ENCODE assay signal across 13 mouse cellular contexts in genomic region chr5:129545787-129546186, GRCm38 (mm10). TPM values are rescaled to one million over a fixed set of nuclear protein-coding genes. Genes with fewer than 3 reads are reported as not detected.
DNase-seq lines count a peak whose midpoint lies in the region; ATAC-seq and TF ChIP-seq lines count a peak whose summit lies in the region.
"Had no signal": no experiment of that assay in that cellular context is flagged by ENCODE, and none has a peak within 500 bp of the region (broad histone marks: within the 10 kb centered on the region; RNA-seq: fewer than 3 reads in every experiment).

No protein-coding gene starts in this region.

- H3K4me2 ChIP-seq in forebrain, embryonic 15.5 days (replicated peaks), result no peak overlapping the region
- H3K4me2 ChIP-seq in kidney, embryonic 16.5 days (replicated peaks; ENCODE audit: low read depth, low read length), result no peak overlapping the region
- no peak overlapping the region for H3K4me2 ChIP-seq in lung, postnatal 0 days (replicated peaks; ENCODE audit: low read depth, low read length)
- no peak overlapping the region for H3K4me2 ChIP-seq in stomach, embryonic 16.5 days (ENCODE audit: low read depth, low read length)
- H3K4me2 ChIP-seq: liver, embryonic 12.5 days; neural tube, embryonic 12.5 days had no signal

- no peak overlapping the region for H3K9ac ChIP-seq in forebrain, embryonic 15.5 days (replicated peaks)
- no peak overlapping the region for H3K9ac ChIP-seq in kidney, embryonic 16.5 days (replicated peaks; ENCODE audit: low read length)
- no peak overlapping the region for H3K9ac ChIP-seq in lung, postnatal 0 days (replicated peaks; ENCODE audit: low read depth)
- no peak overlapping the region for H3K9ac ChIP-seq in stomach, embryonic 16.5 days (ENCODE audit: low read length)
- H3K9ac ChIP-seq: liver, embryonic 12.5 days; neural tube, embryonic 12.5 days had no signal

- WGBS in forebrain, embryonic 15.5 days, result 68% methylated on average over 9 of the region's 9 CpGs
- WGBS in forebrain, embryonic 10.5 days, result 95% methylated on average over 9 of the region's 9 CpGs
- WGBS in kidney, embryonic 16.5 days, result 69% methylated on average over 9 of the region's 9 CpGs
- WGBS in lung, postnatal 0 days, result 59% methylated on average over 9 of the region's 9 CpGs
- WGBS in stomach, embryonic 16.5 days, result 76% methylated on average over 9 of the region's 9 CpGs

- DNase-seq in forebrain, embryonic 10.5 days (ENCODE audit: extremely low spot score, low spot score), result no peak
- peak; percentile 35 to 36 for DNase-seq in kidney, postnatal 36 days
- peak; percentile 23 for DNase-seq in lung, postnatal 0 days (ENCODE audit: low spot score)
- no peak for DNase-seq in lung, adult 18-20 months
- no peak for DNase-seq in adrenal gland, postnatal 25 days
- DNase-seq: cerebellum, adult 8-10 months; embryo, embryonic 11 days had no signal

- H3K4me3 ChIP-seq in forebrain, embryonic 15.5 days, result no peak overlapping the region
- no peak overlapping the region for H3K4me3 ChIP-seq in forebrain, embryonic 10.5 days
- no peak overlapping the region for H3K4me3 ChIP-seq in kidney, embryonic 16.5 days (ENCODE audit: low read length)
- H3K4me3 ChIP-seq in lung, postnatal 0 days (ENCODE audit: low read depth, low read length), result no peak overlapping the region
- H3K4me3 ChIP-seq in stomach, embryonic 16.5 days (replicated peaks; ENCODE audit: low read length), result no peak overlapping the region
- H3K4me3 ChIP-seq: liver, embryonic 12.5 days; neural tube, embryonic 12.5 days had no signal

- H3K27me3 ChIP-seq in forebrain, embryonic 15.5 days, result no peaks in the 10 kb centered on the region
- H3K27me3 ChIP-seq in forebrain, embryonic 10.5 days (ENCODE audit: poor library complexity, severe bottlenecking), result no peaks in the 10 kb centered on the region
- H3K27me3 ChIP-seq in kidney, embryonic 16.5 days (ENCODE audit: insufficient read depth, low read length), result no peaks in the 10 kb centered on the region
- no peaks in the 10 kb centered on the region for H3K27me3 ChIP-seq in lung, postnatal 0 days (replicated peaks; ENCODE audit: insufficient read depth, low read length)
- H3K27me3 ChIP-seq in stomach, embryonic 16.5 days (ENCODE audit: control insufficient read depth, insufficient read depth, low read length), result no peaks in the 10 kb centered on the region
- H3K27me3 ChIP-seq: liver, embryonic 12.5 days; neural tube, embryonic 12.5 days had no signal

- H3K36me3 ChIP-seq in forebrain, embryonic 15.5 days, result peaks cover 83% of the 10 kb centered on the region
- H3K36me3 ChIP-seq in forebrain, embryonic 10.5 days (replicated peaks), result peaks cover 98% of the 10 kb centered on the region
- peaks cover 77% of the 10 kb centered on the region for H3K36me3 ChIP-seq in kidney, embryonic 16.5 days (ENCODE audit: insufficient read depth, low read length)
- H3K36me3 ChIP-seq in lung, postnatal 0 days (ENCODE audit: insufficient read depth, low read length), result peaks cover 50% of the 10 kb centered on the region; the same call in 1 of the 2 replicates
- H3K36me3 ChIP-seq in stomach, embryonic 16.5 days (ENCODE audit: control insufficient read depth, insufficient read depth, low read length), result peaks cover 46% of the 10 kb centered on the region

- TF ChIP-seq EP300 in lung, postnatal 0 days (IDR thresholded peaks at IDR 0.05), result no peak

- H3K27ac ChIP-seq in forebrain, embryonic 15.5 days (replicated peaks), result peak overlapping the region; percentile 81
- no peak overlapping the region for H3K27ac ChIP-seq in forebrain, embryonic 10.5 days
- H3K27ac ChIP-seq in kidney, embryonic 16.5 days (ENCODE audit: low read length), result no peak overlapping the region
- no peak overlapping the region for H3K27ac ChIP-seq in lung, postnatal 0 days (ENCODE audit: low read length)
- H3K27ac ChIP-seq in stomach, embryonic 16.5 days (ENCODE audit: low read length), result no peak overlapping the region
- H3K27ac ChIP-seq: liver, embryonic 12.5 days; neural tube, embryonic 12.5 days had no signal

- ATAC-seq in forebrain, embryonic 15.5 days (replicated peaks), result 0 out of 2 replicates have a peak, but pooled peaks have one; percentile 32
- no peak for ATAC-seq in kidney, embryonic 16.5 days (ENCODE audit: low FRiP score, low TSS enrichment)
- ATAC-seq in lung, postnatal 0 days, result no peak
- peak; percentile 13; the same call in 1 of the 2 replicates for ATAC-seq in stomach, embryonic 16.5 days (ENCODE audit: insufficient read depth, low FRiP score)
- ATAC-seq: liver, embryonic 12.5 days; midbrain, embryonic 16.5 days had no signal

- TF ChIP-seq CTCF in lung, postnatal 0 days (IDR thresholded peaks at IDR 0.05), result no peak

- 0 out of 2 replicates have a peak, but pooled peaks cover 2% of the 10 kb centered on the region for H3K4me1 ChIP-seq in forebrain, embryonic 15.5 days
- H3K4me1 ChIP-seq in forebrain, embryonic 10.5 days, result no peaks in the 10 kb centered on the region
- no peaks in the 10 kb centered on the region for H3K4me1 ChIP-seq in kidney, embryonic 16.5 days (ENCODE audit: insufficient read depth, low read length)
- H3K4me1 ChIP-seq in lung, postnatal 0 days (ENCODE audit: insufficient read depth, low read depth, low read length), result no peaks in the 10 kb centered on the region
- no peaks in the 10 kb centered on the region for H3K4me1 ChIP-seq in stomach, embryonic 16.5 days (ENCODE audit: control insufficient read depth, insufficient read depth, low read length)
- H3K4me1 ChIP-seq: liver, embryonic 12.5 days; neural tube, embryonic 12.5 days had no signal

- H3K9me3 ChIP-seq in forebrain, embryonic 15.5 days, result no peaks in the 10 kb centered on the region
- no peaks in the 10 kb centered on the region for H3K9me3 ChIP-seq in forebrain, embryonic 10.5 days
- no peaks in the 10 kb centered on the region for H3K9me3 ChIP-seq in kidney, embryonic 16.5 days (ENCODE audit: low read length)
- H3K9me3 ChIP-seq in lung, postnatal 0 days (ENCODE audit: low read length), result no peaks in the 10 kb centered on the region
- H3K9me3 ChIP-seq in stomach, embryonic 16.5 days (replicated peaks; ENCODE audit: control insufficient read depth, low read length), result no peaks in the 10 kb centered on the region
- H3K9me3 ChIP-seq: liver, embryonic 12.5 days; neural tube, embryonic 12.5 days had no signal

RNA-seq across cellular contexts. Expression of gene Mmp17, which starts 38.2 kb away (rescaled TPM):
- 17.9 and 20.2 TPM in 2 replicates for polyA plus RNA-seq in forebrain, embryonic 15.5 days (2015; fragmentation: Nextera tagmentation; extraction: Ambion mirVana)
- polyA plus RNA-seq in forebrain, embryonic 10.5 days (2016; fragmentation: Nextera tagmentation; extraction: Ambion mirVana), result 2.9 and 3.4 TPM in 2 replicates
- polyA plus RNA-seq in kidney, embryonic 16.5 days (2015; fragmentation: Nextera tagmentation; extraction: Ambion mirVana), result 3.3 and 4.7 TPM in 2 replicates
- polyA plus RNA-seq in lung, postnatal 0 days (2015; fragmentation: Nextera tagmentation; extraction: Ambion mirVana), result 0.31 and 0.33 TPM in 2 replicates
- polyA plus RNA-seq in stomach, embryonic 16.5 days (2015; fragmentation: Nextera tagmentation; extraction: Ambion mirVana), result 2.5 and 3.3 TPM in 2 replicates
- total RNA-seq in adrenal gland, postnatal 25 days (2021), result 0.62 and 0.88 TPM in 2 replicates

RNA-seq across cellular contexts. Expression of gene Sfswap, which starts 44.8 kb away (rescaled TPM):
- 61.0 and 61.7 TPM in 2 replicates for polyA plus RNA-seq in forebrain, embryonic 15.5 days (2015; fragmentation: Nextera tagmentation; extraction: Ambion mirVana)
- 37.3 and 43.3 TPM in 2 replicates for polyA plus RNA-seq in forebrain, embryonic 10.5 days (2016; fragmentation: Nextera tagmentation; extraction: Ambion mirVana)
- polyA plus RNA-seq in kidney, embryonic 16.5 days (2015; fragmentation: Nextera tagmentation; extraction: Ambion mirVana), result 39.1 and 44.0 TPM in 2 replicates
- 27.7 and 28.1 TPM in 2 replicates for polyA plus RNA-seq in lung, postnatal 0 days (2015; fragmentation: Nextera tagmentation; extraction: Ambion mirVana)
- 32.9 and 35.5 TPM in 2 replicates for polyA plus RNA-seq in stomach, embryonic 16.5 days (2015; fragmentation: Nextera tagmentation; extraction: Ambion mirVana)
- 68.9 and 74.1 TPM in 2 replicates for total RNA-seq in adrenal gland, postnatal 25 days (2021)

Comparison
In these comparisons a context has a peak if more than half of its experiments do, and no peak if none do; other contexts are left out.
1. DNase-seq: peak in kidney, postnatal 36 days (2 of 2) and lung, postnatal 0 days (single experiment); none in forebrain, embryonic 10.5 days (single experiment), lung, adult 18-20 months (0 of 2) and adrenal gland, postnatal 25 days (single experiment).
2. ATAC-seq: peak in forebrain, embryonic 15.5 days (single experiment) and stomach, embryonic 16.5 days (single experiment); none in kidney, embryonic 16.5 days (single experiment) and lung, postnatal 0 days (single experiment).